Mouse (Mus musculus): ENCODE data around the gene Pkdcc. TPM values are rescaled to one million over a fixed set of nuclear protein-coding genes. Genes with fewer than 3 reads are reported as not detected.
A peak's percentile ranks its signal among the peaks of the same experiment; 100 is the strongest.

Gene Pkdcc
- total RNA-seq, 2 experiments from 2014 or later, result 12.4 to 15.5 TPM

DNA sequence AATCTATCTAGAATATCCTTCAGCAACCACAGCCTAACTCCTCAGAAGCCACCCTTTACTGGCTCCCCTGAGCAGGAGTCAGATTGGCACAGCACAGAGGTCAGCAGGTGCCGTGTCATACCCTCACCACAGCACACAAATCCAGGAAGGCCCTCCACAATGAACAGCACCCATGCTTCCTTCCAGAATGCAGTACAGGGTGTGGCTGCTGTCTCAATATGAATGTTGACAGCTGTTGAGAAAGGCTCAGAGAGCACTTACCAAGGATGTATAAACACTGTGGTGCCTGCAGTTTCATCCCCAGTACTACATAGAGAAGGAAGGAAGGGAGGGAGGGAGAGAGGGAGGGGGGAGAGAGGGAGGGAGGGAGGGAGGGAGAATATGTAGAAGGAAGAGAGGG, 29.4 kb downstream of the Pkdcc start:
- no peak for DNase-seq (ENCODE audit: low spot score in 2 of 2)

- no peak for DNase-seq (ENCODE audit: low spot score in 2 of 2)
These were observed 30.4 kb downstream of the Pkdcc start for GRCm38 (mm10) chr17:83245460-83245859.

- DNase-seq (ENCODE audit: low spot score in 2 of 2), result no peak
These were observed 31.0 kb downstream of the Pkdcc start for GRCm38 (mm10) chr17:83246090-83246489.

- no peak for DNase-seq (ENCODE audit: low spot score in 2 of 2)
These were observed 32.1 kb downstream of the Pkdcc start for GRCm38 (mm10) chr17:83247176-83247575.

DNA sequence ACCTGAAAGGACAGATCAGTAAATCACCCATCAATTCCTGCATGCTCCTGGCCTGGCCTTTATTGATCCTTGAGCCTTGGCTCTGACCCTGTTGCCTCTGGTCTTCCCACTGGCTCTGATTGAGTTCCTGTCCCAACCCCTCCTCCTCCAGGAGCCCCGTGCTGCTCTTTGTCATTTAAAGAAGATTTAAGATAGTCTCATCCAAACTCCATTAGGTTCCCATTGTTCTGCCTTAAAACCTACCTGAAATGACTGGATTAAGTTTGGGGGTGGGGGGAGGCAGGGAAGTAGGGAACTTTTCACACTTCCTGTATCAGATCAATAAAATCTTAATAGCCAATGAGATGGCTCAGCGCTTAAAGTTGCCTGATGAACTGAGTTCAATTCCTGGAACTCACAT, 33.4 kb downstream of the Pkdcc start:
- no peak for DNase-seq (ENCODE audit: low spot score in 2 of 2)

DNA sequence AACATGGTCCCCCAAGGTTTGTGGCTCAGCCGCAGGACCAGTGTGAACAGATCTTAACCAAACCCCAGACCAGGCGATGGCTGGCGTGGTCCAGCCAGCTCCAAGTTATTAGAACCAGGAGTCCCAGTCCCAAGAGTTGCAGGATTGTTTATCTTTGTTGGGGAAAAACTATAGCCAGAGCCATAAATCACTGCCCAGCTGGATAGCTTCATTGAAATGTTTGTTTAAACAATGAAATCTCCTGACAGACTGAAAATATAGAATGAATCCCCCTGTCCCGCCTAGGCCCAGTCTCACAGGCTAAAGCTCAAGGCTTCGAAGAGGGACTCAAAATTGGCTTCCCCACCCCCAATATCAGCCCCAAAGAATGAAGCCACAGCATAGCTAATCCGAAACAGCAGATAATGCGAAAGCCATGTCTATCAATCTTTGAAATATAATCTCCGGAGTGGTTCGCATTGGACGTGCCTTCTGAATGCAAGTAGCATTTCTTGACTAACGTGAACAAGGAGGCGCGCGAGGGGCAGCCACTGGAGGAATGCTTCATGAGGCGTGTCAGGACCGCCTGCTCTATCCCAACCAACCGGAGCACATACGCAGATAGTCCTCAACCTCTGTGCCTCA, 35.9 kb downstream of the Pkdcc start:
- DNase-seq (ENCODE audit: low spot score in 2 of 2), result no peak

- DNase-seq (ENCODE audit: low spot score in 2 of 2), result peak in 1 of 2 experiments; percentile 55
These were observed 38.1 kb downstream of the Pkdcc start for GRCm38 (mm10) chr17:83253051-83253649.

GRCm38 (mm10) chr17:83267202-83268128, 52.4 kb downstream of the Pkdcc start:
- DNase-seq (ENCODE audit: low spot score in 2 of 2), result peak; percentile 73 to 82

GRCm38 (mm10) chr17:83271509-83271908, 56.4 kb downstream of the Pkdcc start:
- peak; percentile 80 to 85 for DNase-seq (ENCODE audit: low spot score in 2 of 2)

DNA sequence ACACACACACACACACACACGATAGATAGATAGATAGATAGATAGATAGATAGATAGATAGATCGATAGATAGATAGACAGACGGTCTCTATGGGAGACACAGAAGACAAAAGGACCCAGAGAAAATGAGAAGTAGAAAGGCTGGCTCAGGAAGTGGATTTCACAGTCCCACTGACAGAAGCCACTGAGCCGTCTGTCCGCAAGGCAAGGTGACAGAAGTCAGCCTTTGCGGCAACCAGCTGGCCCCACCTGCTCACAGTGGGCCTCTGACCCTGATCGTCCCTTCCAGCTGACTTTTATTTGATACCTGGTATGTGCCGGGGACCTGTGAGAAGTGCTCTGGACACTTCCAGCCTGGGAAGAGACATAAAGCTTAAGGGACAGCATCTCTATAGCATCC, 57.5 kb downstream of the Pkdcc start:
- no peak for DNase-seq (ENCODE audit: low spot score in 2 of 2)

DNA sequence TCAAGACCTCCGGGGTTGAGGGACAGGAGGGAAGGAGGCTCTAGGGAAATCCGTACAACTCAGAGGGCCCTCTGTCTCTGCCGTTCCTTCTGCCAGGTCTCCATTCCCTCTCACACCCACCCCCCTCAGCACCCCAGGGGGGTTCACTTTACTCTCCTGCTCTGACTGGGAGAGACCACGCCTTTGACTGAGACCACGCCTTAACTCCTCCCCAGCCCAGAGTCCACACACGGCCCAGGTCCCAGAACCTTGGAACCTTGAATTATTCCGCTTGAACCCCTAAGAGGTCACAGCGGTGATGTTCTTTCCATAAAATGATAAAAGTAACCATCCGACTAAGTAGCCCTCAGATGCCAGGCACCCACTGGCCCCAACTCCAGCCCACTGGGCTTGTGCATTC, 58.5 kb downstream of the Pkdcc start:
- DNase-seq (ENCODE audit: low spot score in 2 of 2), result no peak

DNA sequence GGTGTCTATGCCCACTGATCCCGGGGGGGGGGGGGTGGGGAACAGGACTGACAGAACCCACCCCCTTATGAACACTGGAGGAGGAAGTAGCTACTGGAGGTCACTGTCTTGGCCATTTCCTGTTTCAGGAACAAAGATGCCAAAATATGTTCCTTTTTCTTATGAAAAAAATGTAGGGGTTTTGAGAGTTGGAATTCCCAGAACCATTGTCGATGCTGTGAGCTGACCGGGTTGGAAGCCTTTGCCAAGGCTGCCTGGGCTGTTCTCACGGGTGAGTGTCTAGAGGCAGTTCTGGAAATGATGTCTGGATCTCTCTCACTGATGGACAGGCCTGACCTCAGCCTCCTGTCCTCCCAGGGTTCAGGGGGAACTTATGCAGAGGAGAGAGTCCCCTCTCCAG, 59.0 kb downstream of the Pkdcc start:
- DNase-seq (ENCODE audit: low spot score in 2 of 2), result no peak

Other genes with a start within 250 kb of the Pkdcc start
- 10 to 100 TPM; 19.8 to 22.7 TPM for gene Eml4, start 135.6 kb downstream of the Pkdcc start, total RNA-seq (2021)

All from left cerebral cortex, adult 18-20 months (tissue).